Mouse (Mus musculus): Measurements from ENCODE around the gene Nol8. TPM values are rescaled to one million over a fixed set of nuclear protein-coding genes. Genes with fewer than 3 reads are reported as not detected.

Gene Nol8
- polyA plus RNA-seq, 1 experiment from 2014 or later = 22.8 TPM

DNA sequence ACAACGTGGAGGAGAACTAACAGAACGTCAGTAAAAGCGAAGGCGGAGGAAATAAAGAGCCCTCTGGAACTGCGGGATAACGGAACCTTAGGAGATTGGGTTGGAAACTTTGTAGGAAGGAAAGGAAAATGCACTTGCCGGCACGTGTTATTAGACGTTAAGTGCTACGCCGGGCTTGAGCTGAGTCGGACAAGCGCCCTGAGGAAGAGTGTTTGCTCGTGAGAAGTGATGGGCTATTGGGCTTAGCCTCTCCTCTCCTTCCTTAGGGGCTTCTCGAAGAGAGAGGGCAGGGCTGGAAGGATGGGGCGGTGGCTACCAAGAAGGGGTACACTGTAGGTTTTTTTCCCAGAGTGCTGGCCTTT lies 283 bp downstream of the Nol8 start:
- peak; percentile 56 for DNase-seq (ENCODE audit: low spot score)
- no peaks in the 10 kb centered on the region for H3K9me3 ChIP-seq (ENCODE audit: control insufficient read depth, low read length)
- H3K36me3 ChIP-seq (ENCODE audit: control insufficient read depth, insufficient read depth, low read length) = no peaks in the 10 kb centered on the region; the same call in 1 of the 2 replicates
- 0 out of 2 replicates have a peak, but pooled peaks cover 2% of the 10 kb centered on the region for H3K4me1 ChIP-seq (replicated peaks; ENCODE audit: control insufficient read depth, insufficient read depth, low read length)
- H3K4me3 ChIP-seq (ENCODE audit: low read depth, low read length) = peak overlapping the region; percentile 63
- WGBS = 0% methylated on average over 16 of the region's 16 CpGs
- H3K27me3 ChIP-seq (ENCODE audit: control insufficient read depth, insufficient read depth, low read length) = no peaks in the 10 kb centered on the region
- peak overlapping the region; percentile 55 for H3K9ac ChIP-seq (ENCODE audit: low read length)
- H3K27ac ChIP-seq (ENCODE audit: low read depth, low read length) = no peak overlapping the region
- H3K4me2 ChIP-seq (ENCODE audit: low read depth, low read length, severe bottlenecking) = peak overlapping the region; percentile 65
- peak; percentile 78 for ATAC-seq (replicated peaks; ENCODE audit: low FRiP score)

DNA sequence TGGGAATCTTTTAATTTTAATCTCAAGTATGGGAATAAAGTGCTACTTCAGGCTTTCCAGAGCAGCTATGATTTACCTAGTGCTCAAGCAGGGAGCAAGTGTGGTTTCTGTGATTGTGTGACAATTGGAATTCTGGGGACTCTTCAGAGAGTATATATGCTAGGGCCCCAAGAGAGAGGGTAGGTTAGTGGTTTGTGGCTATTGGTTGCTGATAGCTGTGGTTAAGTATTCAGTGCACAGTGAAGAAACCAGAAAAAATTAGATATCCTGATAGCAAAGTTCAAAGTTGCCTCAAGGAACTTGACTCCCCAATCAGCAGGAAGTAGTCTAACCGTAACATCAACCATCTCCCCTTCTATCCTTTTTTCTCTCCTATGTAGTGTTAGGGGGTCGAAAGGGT lies 24.9 kb downstream of the Nol8 start:
- Histone ChIP-seq H3K4me3 (ENCODE audit: low read depth, low read length) (no peak overlapping the region), H3K27me3 (ENCODE audit: control insufficient read depth, insufficient read depth, low read length) (no peaks in the 10 kb centered on the region), H3K4me1 (replicated peaks; ENCODE audit: control insufficient read depth, insufficient read depth, low read length) (peaks cover 2% of the 10 kb centered on the region; the same call in 1 of the 2 replicates), H3K4me2 (ENCODE audit: low read depth, low read length, severe bottlenecking) (no peak overlapping the region), H3K36me3 (ENCODE audit: control insufficient read depth, insufficient read depth, low read length) (no peaks in the 10 kb centered on the region), H3K9ac (ENCODE audit: low read length) (no peak overlapping the region), H3K27ac (ENCODE audit: low read depth, low read length) (no peak overlapping the region), H3K9me3 (ENCODE audit: control insufficient read depth, low read length) (no peaks in the 10 kb centered on the region)
- 85% methylated on average over 2 of the region's 2 CpGs for WGBS
- DNase-seq (ENCODE audit: low spot score) = no peak
- ATAC-seq (replicated peaks; ENCODE audit: low FRiP score) = no peak

DNA sequence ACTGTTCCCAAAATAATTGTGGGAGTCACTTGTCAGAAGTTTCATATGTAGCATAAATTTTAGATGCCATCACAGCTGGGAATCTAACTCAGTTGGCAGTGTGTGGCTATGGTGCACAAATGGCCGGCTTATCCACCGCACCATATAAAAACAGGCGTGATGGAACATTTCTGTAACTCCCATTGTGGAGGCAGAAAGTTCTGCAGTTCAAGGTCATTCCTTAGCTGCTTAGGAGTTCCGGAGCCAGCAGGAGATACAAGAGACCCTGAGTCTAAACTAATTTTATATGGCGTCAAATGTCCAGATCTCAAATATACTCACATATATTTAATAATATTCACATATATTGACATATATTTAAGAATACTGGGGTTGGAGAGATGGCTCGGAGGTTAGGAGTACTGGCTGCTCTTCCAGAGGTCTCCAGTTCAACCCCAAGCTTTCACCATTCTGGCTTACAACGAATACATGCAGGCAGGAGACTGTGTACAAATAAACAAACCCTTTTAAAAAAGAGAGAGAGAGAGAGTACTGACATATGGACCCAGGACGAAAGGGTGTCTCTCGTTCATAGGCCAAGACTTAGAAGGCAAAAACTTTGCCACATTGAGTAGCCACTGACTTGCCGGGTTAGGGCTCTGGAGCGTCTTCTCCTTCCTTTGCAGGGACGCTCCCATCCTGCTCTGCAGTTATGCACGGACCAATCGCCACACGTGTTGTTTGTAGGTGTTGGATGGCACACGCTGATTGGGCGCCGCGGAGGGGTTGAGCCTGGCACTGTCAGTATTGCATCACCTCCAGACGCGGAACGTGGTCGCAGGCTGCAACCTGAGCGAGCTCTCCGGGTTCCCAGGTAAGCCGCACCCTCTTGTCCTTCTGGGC lies 28.7 kb downstream of the Nol8 start, which contains the start of gene Iars:
Iars (plus strand) TSS at position 750 of the 882 bp plus-strand sequence.
- H3K4me2 ChIP-seq (ENCODE audit: low read depth, low read length, severe bottlenecking) = peak within 1 kb of the TSS; percentile 58
- H3K9me3 ChIP-seq (ENCODE audit: control insufficient read depth, low read length) = no peaks in the 10 kb centered on the region
- peak within 1 kb of the TSS; percentile 7; the same call in 1 of the 2 replicates for H3K27ac ChIP-seq (ENCODE audit: low read depth, low read length)
- ATAC-seq (replicated peaks; ENCODE audit: low FRiP score) (peak; percentile 100), DNase-seq (ENCODE audit: low spot score) (peak; percentile 97)
- H3K4me3 ChIP-seq (ENCODE audit: low read depth, low read length) = peak within 1 kb of the TSS; percentile 74
- 6% methylated on average over 26 of the region's 26 CpGs for WGBS
- H3K4me1 ChIP-seq (replicated peaks; ENCODE audit: control insufficient read depth, insufficient read depth, low read length) = peaks cover 5% of the 10 kb centered on the region; the same call in 1 of the 2 replicates
- peak within 1 kb of the TSS; percentile 75 for H3K9ac ChIP-seq (ENCODE audit: low read length)
- no peaks in the 10 kb centered on the region for H3K36me3 ChIP-seq (ENCODE audit: control insufficient read depth, insufficient read depth, low read length)
- H3K27me3 ChIP-seq (ENCODE audit: control insufficient read depth, insufficient read depth, low read length) = no peaks in the 10 kb centered on the region

DNA sequence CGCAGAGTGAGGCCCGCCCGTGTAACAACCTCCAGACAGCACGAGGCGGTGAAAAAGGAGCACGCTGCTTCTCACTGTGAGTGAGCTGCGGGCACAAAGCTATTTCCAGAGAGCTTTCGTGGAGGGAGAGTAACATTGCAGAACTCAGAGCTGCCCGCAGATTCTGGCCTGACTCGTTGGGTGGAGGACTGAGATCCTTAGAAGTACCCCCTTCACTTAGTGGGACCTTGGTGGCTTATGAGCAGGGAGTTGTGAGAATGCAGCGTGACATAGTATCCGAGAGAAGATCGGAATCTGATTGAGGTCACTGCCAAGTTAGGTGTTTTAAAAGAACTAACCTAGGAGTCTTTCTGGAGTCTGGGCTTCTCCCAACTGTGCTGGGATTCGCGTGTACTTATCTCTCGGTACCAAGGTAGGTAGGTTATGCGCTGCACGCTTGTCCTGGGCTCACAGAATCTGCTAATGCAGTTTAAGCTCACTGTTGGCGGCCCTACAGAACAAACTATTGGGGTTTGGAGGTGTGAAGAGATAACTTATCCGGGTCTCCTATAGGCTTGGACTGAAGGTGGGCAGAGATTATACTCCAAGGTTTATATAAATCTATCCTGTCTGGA lies 29.5 kb downstream of the Nol8 start:
- Histone ChIP-seq H3K9me3 (ENCODE audit: control insufficient read depth, low read length) (no peaks in the 10 kb centered on the region), H3K4me2 (ENCODE audit: low read depth, low read length, severe bottlenecking) (peak overlapping the region; percentile 58), H3K4me1 (replicated peaks; ENCODE audit: control insufficient read depth, insufficient read depth, low read length) (peaks cover 5% of the 10 kb centered on the region; the same call in 1 of the 2 replicates), H3K4me3 (ENCODE audit: low read depth, low read length) (peak overlapping the region; percentile 74), H3K27ac (ENCODE audit: low read depth, low read length) (peak overlapping the region; percentile 7; the same call in 1 of the 2 replicates), H3K36me3 (ENCODE audit: control insufficient read depth, insufficient read depth, low read length) (no peaks in the 10 kb centered on the region), H3K9ac (ENCODE audit: low read length) (peak overlapping the region; percentile 75), H3K27me3 (ENCODE audit: control insufficient read depth, insufficient read depth, low read length) (no peaks in the 10 kb centered on the region)
- no peak for DNase-seq (ENCODE audit: low spot score)
- ATAC-seq (replicated peaks; ENCODE audit: low FRiP score) = no peak
- WGBS = under 1% methylated on average over 20 of the region's 20 CpGs

DNA sequence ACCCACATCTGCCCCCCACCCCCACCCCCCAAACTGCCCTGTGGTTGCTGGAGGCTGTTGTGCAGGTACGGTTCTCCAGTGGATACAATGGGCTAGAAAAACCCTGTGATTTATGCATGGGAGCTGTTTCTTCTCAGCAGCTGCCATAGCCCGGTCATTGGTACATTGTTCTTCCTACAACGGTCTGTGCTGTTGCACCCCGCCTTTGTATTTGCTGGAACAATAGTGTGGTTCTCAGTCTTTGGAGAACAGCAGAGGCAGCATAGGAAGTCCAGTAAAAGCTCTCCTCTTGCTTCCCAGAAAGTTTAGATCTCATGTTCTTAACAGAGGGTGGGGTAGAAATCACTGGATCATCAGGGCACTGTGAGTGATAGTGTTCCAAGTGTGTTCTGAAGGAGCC lies 31.4 kb downstream of the Nol8 start:
- no peaks in the 10 kb centered on the region; the same call in 1 of the 2 replicates for H3K36me3 ChIP-seq (ENCODE audit: control insufficient read depth, insufficient read depth, low read length)
- ATAC-seq (replicated peaks; ENCODE audit: low FRiP score) (no peak), DNase-seq (ENCODE audit: low spot score) (no peak)
- no peaks in the 10 kb centered on the region for H3K27me3 ChIP-seq (ENCODE audit: control insufficient read depth, insufficient read depth, low read length)
- peaks cover 5% of the 10 kb centered on the region; the same call in 1 of the 2 replicates for H3K4me1 ChIP-seq (replicated peaks; ENCODE audit: control insufficient read depth, insufficient read depth, low read length)
- no peaks in the 10 kb centered on the region for H3K9me3 ChIP-seq (ENCODE audit: control insufficient read depth, low read length)
- H3K4me2 ChIP-seq (ENCODE audit: low read depth, low read length, severe bottlenecking) = no peak overlapping the region
- H3K4me3 ChIP-seq (ENCODE audit: low read depth, low read length) = no peak overlapping the region
- WGBS = 73% methylated on average over 4 of the region's 4 CpGs
- no peak overlapping the region for H3K9ac ChIP-seq (ENCODE audit: low read length)
- no peak overlapping the region for H3K27ac ChIP-seq (ENCODE audit: low read depth, low read length)

DNA sequence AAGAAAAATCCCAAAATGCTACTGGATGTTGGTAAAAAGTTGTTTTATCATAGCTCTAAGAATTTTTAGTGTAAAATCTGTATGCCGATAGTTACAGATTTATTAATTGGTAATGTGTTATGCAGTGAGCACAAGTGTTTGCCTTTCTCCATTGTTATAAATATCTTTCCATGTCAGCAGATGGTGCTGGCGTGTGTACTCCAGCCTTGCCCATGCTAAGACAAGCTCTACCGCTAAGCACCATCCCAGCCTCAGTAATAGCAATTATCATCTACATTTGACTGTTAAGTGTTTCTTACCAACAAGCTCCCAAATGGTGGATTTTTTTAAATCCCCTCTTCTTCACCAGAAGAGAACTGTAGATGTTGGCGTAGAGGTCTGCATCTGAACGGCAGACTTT lies 38.2 kb downstream of the Nol8 start:
- WGBS = 95% methylated on average over 5 of the region's 5 CpGs
- peaks cover 4% of the 10 kb centered on the region; the same call in 1 of the 2 replicates for H3K36me3 ChIP-seq (ENCODE audit: control insufficient read depth, insufficient read depth, low read length)
- H3K27me3 ChIP-seq (ENCODE audit: control insufficient read depth, insufficient read depth, low read length) = no peaks in the 10 kb centered on the region
- H3K4me3 ChIP-seq (ENCODE audit: low read depth, low read length) = no peak overlapping the region
- DNase-seq (ENCODE audit: low spot score) (no peak), ATAC-seq (replicated peaks; ENCODE audit: low FRiP score) (no peak)
- H3K9me3 ChIP-seq (ENCODE audit: control insufficient read depth, low read length) = no peaks in the 10 kb centered on the region
- H3K9ac ChIP-seq (ENCODE audit: low read length) = no peak overlapping the region
- no peaks in the 10 kb centered on the region for H3K4me1 ChIP-seq (replicated peaks; ENCODE audit: control insufficient read depth, insufficient read depth, low read length)
- H3K27ac ChIP-seq (ENCODE audit: low read depth, low read length) = no peak overlapping the region
- no peak overlapping the region for H3K4me2 ChIP-seq (ENCODE audit: low read depth, low read length, severe bottlenecking)

DNA sequence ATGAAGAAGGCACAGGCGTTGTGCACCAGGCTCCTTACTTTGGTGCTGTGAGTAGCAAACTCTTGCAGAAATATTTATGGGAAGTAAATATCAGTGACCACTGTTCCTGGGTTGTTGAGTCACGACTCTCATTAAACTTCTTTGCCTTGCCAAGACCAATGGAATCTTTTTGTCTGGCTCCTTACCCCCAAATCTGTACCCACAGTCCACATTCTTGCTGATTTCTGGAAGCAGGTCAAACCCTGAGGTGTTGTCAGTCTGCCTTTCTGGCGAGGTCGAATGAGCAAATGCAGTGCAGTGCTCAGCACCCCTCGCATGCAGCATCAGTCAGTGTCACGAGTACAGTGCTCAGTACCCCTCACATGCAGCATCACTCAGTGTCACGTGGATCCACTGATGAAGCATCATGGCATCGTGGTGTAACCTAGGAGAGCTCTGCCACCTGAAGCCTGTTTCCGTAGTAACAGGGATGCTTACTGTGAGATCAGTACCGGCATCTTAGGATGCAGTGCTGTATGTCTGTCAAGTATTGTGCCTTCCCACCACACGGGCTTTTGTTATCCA lies 50.4 kb downstream of the Nol8 start:
- 90% methylated on average over 11 of the region's 11 CpGs for WGBS
- Histone ChIP-seq H3K9me3 (ENCODE audit: control insufficient read depth, low read length) (no peaks in the 10 kb centered on the region), H3K27me3 (ENCODE audit: control insufficient read depth, insufficient read depth, low read length) (no peaks in the 10 kb centered on the region), H3K36me3 (ENCODE audit: control insufficient read depth, insufficient read depth, low read length) (peaks cover 7% of the 10 kb centered on the region; the same call in 1 of the 2 replicates), H3K4me1 (replicated peaks; ENCODE audit: control insufficient read depth, insufficient read depth, low read length) (no peaks in the 10 kb centered on the region; the same call in 1 of the 2 replicates), H3K27ac (ENCODE audit: low read depth, low read length) (no peak overlapping the region), H3K9ac (ENCODE audit: low read length) (no peak overlapping the region), H3K4me3 (ENCODE audit: low read depth, low read length) (no peak overlapping the region), H3K4me2 (ENCODE audit: low read depth, low read length, severe bottlenecking) (no peak overlapping the region)
- DNase-seq (ENCODE audit: low spot score) (no peak), ATAC-seq (replicated peaks; ENCODE audit: low FRiP score) (no peak)

DNA sequence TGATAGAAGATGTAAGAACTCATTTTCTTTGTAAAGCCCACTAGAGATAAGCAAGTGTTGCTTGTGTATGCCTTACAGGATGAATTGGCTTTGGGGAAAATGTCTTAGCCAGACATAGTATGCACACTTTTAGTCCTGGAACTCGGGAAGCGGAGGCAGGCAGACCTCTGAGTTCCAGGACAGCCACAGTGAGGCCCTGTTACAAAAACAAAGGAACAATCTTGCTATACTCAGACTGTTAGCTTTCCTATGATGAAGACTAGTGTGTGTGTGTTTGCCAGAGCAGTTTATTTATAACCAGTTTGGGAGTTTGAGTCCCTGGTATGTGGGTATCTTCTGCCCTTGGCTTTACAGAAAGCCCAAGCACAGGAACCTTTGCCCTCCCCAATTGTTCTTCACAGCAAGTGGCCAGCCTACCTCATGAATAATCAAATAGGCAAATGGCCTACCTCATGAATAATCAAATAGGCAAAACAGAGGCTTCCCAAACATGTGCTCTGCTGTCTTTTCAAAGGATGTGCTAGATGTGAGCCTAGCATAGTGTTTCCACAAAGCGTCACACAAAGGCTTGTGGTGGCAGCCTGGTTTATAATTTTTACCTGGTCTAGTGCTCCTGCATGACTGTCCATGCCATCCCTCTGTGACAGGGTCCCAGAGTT lies 53.3 kb downstream of the Nol8 start:
- DNase-seq (ENCODE audit: low spot score) (no peak), ATAC-seq (replicated peaks; ENCODE audit: low FRiP score) (peak; percentile 63)
- no peak overlapping the region for H3K4me2 ChIP-seq (ENCODE audit: low read depth, low read length, severe bottlenecking)
- H3K27ac ChIP-seq (ENCODE audit: low read depth, low read length) = no peak overlapping the region
- no peaks in the 10 kb centered on the region; the same call in 1 of the 2 replicates for H3K4me1 ChIP-seq (replicated peaks; ENCODE audit: control insufficient read depth, insufficient read depth, low read length)
- WGBS = 79% methylated on average over 3 of the region's 3 CpGs
- peaks cover 7% of the 10 kb centered on the region; the same call in 1 of the 2 replicates for H3K36me3 ChIP-seq (ENCODE audit: control insufficient read depth, insufficient read depth, low read length)
- no peak overlapping the region for H3K4me3 ChIP-seq (ENCODE audit: low read depth, low read length)
- no peaks in the 10 kb centered on the region for H3K9me3 ChIP-seq (ENCODE audit: control insufficient read depth, low read length)
- H3K9ac ChIP-seq (ENCODE audit: low read length) = no peak overlapping the region
- H3K27me3 ChIP-seq (ENCODE audit: control insufficient read depth, insufficient read depth, low read length) = no peaks in the 10 kb centered on the region

All from forebrain, embryonic 11.5 days (tissue).